Mouse (Mus musculus): ENCODE data around the gene Klhdc1. TPM values are rescaled to one million over a fixed set of nuclear protein-coding genes. Genes with fewer than 3 reads are reported as not detected.

The Klhdc1 gene
- total and polyA plus RNA-seq, 3 experiments: 0.23 to 1.1 TPM; not detected in 1

GRCm38 (mm10) chr12:69279931-69280469 lies 39.0 kb downstream of the Klhdc1 start:
- Histone ChIP-seq H3K79me2 (ENCODE audit: control insufficient read depth, insufficient read depth, low read length, poor library complexity) (no peaks in the 10 kb centered on the region), H3K4me1 (ENCODE audit: control insufficient read depth in 1 of 2, insufficient read depth in 2 of 2, low read length in 2 of 2) (no peaks in the 10 kb centered on the region), H3K36me3 (ENCODE audit: control insufficient read depth in 1 of 2, insufficient read depth in 2 of 2, low read length in 2 of 2) (no peaks in the 10 kb centered on the region), H3K9me3 (replicated peaks; ENCODE audit: insufficient read depth, low read length) (no peaks in the 10 kb centered on the region), H3K27ac (ENCODE audit: control insufficient read depth, low read depth, low read length) (no peak overlapping the region), H3K27me3 (ENCODE audit: control insufficient read depth in 1 of 2, insufficient read depth in 2 of 2, low read length in 2 of 2) (no peaks in the 10 kb centered on the region; a peak in 1 of 4 replicates), H3K4me3 (ENCODE audit: control insufficient read depth in 1 of 2, insufficient read depth in 1 of 2, low read depth in 2 of 2, low read length in 2 of 2) (no peak overlapping the region), H3K9ac (ENCODE audit: control insufficient read depth, low read depth, low read length, poor library complexity, severe bottlenecking) (no peak overlapping the region)
- no peak for DNase-seq (ENCODE audit: low read depth, low spot score)
- TF ChIP-seq ETS1 (IDR thresholded peaks at IDR 0.05; ENCODE audit: low read depth, low read length) (no peak), HCFC1 (IDR thresholded peaks at IDR 0.05; ENCODE audit: low read depth, low read length) (no peak), CHD2 (IDR thresholded peaks at IDR 0.05; ENCODE audit: low read length) (no peak), ZKSCAN1 (IDR thresholded peaks at IDR 0.05; ENCODE audit: low read depth, low read length) (no peak), USF1 (IDR thresholded peaks at IDR 0.05; ENCODE audit: low read depth, low read length) (no peak), CHD1 (IDR thresholded peaks at IDR 0.05; ENCODE audit: low read depth, low read length) (no peak), KAT2A (conservative IDR thresholded peaks at IDR 0.05; ENCODE audit: low read depth, low read length) (no peak), MXI1 (IDR thresholded peaks at IDR 0.05; ENCODE audit: low read depth, low read length) (no peak), MYB (IDR thresholded peaks at IDR 0.05; ENCODE audit: low read depth, low read length) (no peak), TBP (IDR thresholded peaks at IDR 0.05; ENCODE audit: low read depth, low read length) (no peak), RAD21 (IDR thresholded peaks at IDR 0.05; ENCODE audit: low read depth, low read length) (no peak), NELFE (IDR thresholded peaks at IDR 0.05; ENCODE audit: low read depth, low read length) (no peak), ZNF384 (IDR thresholded peaks at IDR 0.05; ENCODE audit: low read depth, low read length) (no peak), JUND (IDR thresholded peaks at IDR 0.05; ENCODE audit: low read depth, low read length) (no peak), CTCF (IDR thresholded peaks at IDR 0.05 in 2 of 3, conservative IDR thresholded peaks at IDR 0.05 in 1 of 3; ENCODE audit: control insufficient read depth in 1 of 3, insufficient read depth in 1 of 3, low read depth in 2 of 3, low read length in 3 of 3, poor library complexity in 1 of 3, severe bottlenecking in 1 of 3) (no peak), SIN3A (IDR thresholded peaks at IDR 0.05; ENCODE audit: low read length) (no peak), BHLHE40 (IDR thresholded peaks at IDR 0.05; ENCODE audit: borderline replicate concordance, low read depth, low read length) (no peak), E2F4 (IDR thresholded peaks at IDR 0.05; ENCODE audit: borderline replicate concordance, low read depth, low read length) (no peak)

- no peak overlapping the region for H3K9ac ChIP-seq (ENCODE audit: control insufficient read depth, low read depth, low read length, poor library complexity, severe bottlenecking)
- H3K27ac ChIP-seq (ENCODE audit: control insufficient read depth, low read depth, low read length): no peak overlapping the region
- H3K27me3 ChIP-seq (ENCODE audit: control insufficient read depth in 1 of 2, insufficient read depth in 2 of 2, low read length in 2 of 2): no peaks in the 10 kb centered on the region; a peak in 1 of 4 replicates
- no peaks in the 10 kb centered on the region for H3K36me3 ChIP-seq (ENCODE audit: control insufficient read depth in 1 of 2, insufficient read depth in 2 of 2, low read length in 2 of 2)
- H3K9me3 ChIP-seq (replicated peaks; ENCODE audit: insufficient read depth, low read length): no peaks in the 10 kb centered on the region
- no peak overlapping the region for H3K4me3 ChIP-seq (ENCODE audit: control insufficient read depth in 1 of 2, insufficient read depth in 1 of 2, low read depth in 2 of 2, low read length in 2 of 2)
- no peak for TF ChIP-seq NELFE (IDR thresholded peaks at IDR 0.05; ENCODE audit: low read depth, low read length)
- H3K79me2 ChIP-seq (ENCODE audit: control insufficient read depth, insufficient read depth, low read length, poor library complexity): no peaks in the 10 kb centered on the region
- DNase-seq (ENCODE audit: low read depth, low spot score): no peak
- no peaks in the 10 kb centered on the region for H3K4me1 ChIP-seq (ENCODE audit: control insufficient read depth in 1 of 2, insufficient read depth in 2 of 2, low read length in 2 of 2)
These were observed 39.9 kb downstream of the Klhdc1 start for GRCm38 (mm10) chr12:69280915-69281314.

Data from MEL (cell line).